Mouse (Mus musculus) heart, postnatal 10 days (tissue): ENCODE results near the gene Slc4a2. TPM values are rescaled to one million over a fixed set of nuclear protein-coding genes. Genes with fewer than 3 reads are reported as not detected.

Experiments used
- DNase-seq, 2 experiments: peaks; one replicate each; pipeline ENCODE4 v3.0.0; 2021
- intact Hi-C: fragments of 180-260 bp; cut with DNase I; formaldehyde crosslinking; loops from one replicate; pipeline ENCODE4 v1.15.1; 2025
- total RNA-seq, 2 experiments: library from RNA; stranded (reverse); gene quantifications; 2 replicates each; pipeline ENCODE4 v1.2.3; 2021

Slc4a2 gene
- total RNA-seq, 2 experiments from 2014 or later: 49.2 to 52.4 TPM

DNA sequence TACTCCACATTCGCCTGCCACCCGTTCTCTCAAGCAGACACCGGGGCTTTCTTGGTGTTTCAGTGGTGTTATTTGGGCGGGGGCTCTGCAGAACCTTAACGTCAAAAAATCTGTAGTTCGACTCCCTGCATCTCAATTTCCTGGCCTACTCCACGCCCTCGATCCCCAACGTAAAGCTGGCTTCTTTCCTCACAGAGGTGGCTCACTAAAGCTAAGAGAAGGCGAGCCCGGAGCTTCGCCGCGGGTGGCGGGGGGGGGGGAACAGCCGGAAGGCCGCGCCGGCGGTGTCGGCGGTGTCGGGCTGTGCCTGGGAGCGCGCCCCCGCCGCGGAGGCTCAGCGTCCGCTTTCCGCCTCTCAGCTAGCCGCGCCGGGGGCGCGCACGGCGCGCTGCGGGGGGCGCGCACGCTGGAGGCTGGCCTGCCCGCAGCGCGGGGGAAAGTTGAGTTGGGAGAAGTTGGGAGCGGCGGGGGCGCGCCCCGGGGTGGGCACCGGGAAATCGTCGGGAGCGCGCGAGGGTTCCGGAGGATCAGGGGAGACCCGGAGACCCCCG, 1.3 kb downstream of the Slc4a2 start:
- intact Hi-C loops: loop anchor here (2.0 kb wide), 1 partner anchor 28 kb away; the partner anchor contains the start of gene Agap3
- DNase-seq: peak; percentile 89 to 90

DNA sequence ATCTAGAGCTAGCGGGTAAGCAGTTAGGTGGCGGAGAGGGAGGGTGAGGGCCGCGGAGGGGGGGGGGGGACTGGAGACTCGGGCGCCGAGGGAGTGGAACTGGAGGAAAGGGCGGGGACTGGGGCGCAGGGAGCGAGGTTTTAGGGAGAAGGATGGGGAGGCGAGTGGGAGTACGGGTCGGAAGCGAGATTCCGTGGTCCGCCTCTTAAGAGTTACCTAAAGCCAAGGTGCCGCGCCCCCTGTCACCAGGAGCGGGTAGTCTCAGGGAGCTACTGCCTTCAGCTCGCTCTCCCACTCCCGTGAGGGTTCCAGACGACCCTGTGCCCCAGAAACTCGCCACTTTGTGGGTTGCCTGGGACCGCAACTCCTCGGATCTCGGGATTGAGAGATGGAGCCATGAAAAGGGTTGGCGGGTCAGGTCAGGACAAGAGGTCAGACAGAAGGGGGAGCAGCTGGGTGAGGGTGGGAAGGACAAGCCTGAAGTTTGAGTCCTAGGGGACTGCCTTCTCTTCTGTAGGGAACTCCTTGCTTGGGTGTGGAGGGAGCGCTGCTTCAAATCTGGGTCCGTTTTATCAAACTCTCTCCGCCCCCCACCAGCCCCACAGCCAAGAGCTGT, 1.9 kb downstream of the Slc4a2 start:
- intact Hi-C loops: loop anchor here (2.0 kb wide), 3 partner anchors 19 to 45 kb away; partner anchors contain the start of genes Agap3 and Fastk

DNA sequence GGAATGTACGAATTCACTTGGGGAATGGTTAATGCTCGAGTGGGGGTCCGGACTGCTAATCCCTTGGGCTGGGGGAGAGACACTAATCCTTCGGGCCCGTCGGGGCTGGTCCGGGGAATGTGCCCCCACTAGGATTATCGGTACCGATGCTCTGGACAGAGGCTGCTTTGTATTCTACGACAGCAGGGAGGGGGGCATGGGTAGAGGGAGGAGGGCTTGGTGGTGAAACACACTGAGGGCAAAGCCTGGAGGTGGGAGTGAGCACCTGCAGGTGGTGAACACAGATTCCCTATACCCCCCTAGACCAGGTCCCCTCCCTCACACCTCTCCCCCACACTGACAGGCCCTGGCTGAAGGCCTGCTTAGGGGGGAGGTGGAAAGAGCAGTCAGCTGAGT, 2.4 kb downstream of the Slc4a2 start:
- intact Hi-C loops: loop anchor here (2.0 kb wide), 2 partner anchors 19 to 45 kb away; partner anchors contain the start of gene Fastk
- DNase-seq: no peak

More for the DNA sequence above, 1.9 kb downstream of the Slc4a2 start:
- DNase-seq: no peak

DNA sequence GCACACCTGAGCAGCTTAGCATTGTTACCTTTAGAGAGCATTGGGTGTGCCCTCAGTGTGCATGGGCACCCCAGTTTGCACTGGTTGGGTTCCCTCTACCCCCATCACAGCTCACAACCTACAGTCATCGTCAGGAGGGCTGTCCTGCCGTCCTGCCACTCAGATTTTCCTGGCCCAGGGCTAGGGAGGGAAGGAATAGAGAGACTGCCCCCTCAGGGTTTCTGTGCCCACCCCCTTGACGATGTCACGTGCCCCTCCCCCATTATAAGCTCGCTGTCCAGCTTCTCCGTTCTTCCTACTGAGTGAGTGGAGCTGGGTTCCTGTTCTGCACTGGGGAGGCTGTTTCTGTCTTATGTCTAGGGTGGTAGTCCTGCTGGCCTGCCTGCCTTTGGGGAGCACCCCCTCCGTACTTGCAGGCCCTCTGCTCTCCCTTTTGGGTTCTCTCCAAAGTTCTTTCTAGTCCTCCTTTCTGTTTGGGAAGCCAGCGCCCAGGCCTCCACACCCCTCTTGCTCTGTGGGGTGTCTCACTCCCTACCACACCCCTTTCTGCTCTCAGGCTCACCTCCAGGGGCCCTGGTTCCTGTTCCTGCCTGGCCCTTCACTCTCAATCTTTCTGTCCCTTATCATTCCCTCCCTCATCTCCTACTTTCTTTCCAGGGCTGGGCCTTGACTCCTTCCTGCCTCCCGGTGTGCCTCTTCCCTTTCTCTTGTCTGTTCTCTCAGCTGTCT, 3.1 kb downstream of the Slc4a2 start:
- DNase-seq: no peak
- intact Hi-C loops: loop anchor here (2.0 kb wide), 2 partner anchors 18 to 44 kb away; partner anchors contain the start of gene Fastk

DNA sequence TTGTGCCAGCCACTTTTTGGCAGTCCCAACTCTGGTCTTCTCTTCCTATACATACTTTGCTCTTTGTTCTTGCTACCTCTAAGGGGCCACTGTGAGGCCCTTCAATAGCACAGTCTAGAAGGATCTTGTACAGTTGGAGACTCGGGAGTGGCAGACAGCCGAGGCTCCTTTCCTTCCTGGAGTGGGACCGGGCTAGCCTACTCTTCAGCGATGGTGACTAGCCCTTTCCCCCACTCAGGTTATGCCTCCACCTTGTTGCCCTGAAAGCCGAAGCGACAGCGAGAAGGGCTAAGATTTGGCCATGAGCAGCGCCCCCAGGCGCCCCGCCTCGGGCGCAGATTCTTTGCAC, 3.6 kb downstream of the Slc4a2 start:
- DNase-seq: no peak
- intact Hi-C loops: loop anchor here (2.0 kb wide), 2 partner anchors 18 to 44 kb away; partner anchors contain the start of gene Fastk

DNA sequence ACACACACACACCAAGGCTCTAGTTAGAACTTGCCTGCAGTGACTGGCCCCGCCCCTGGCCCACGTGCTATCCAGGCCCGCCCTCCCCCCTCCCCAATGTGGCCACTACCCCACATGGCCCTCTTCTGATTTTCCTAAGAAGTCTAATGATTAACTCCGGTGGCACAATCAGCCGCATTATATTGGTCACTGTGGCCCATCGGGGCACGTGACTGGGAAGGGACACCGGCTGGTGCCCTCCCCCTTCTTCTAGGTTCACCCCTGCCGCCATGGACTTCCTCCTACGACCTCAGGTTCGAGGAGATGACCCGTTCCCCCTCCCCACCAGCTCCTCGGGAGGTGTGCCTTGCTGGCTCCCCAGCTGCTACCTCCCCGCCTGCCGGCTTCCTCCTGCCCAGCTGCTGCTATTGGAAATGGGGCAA, 4.4 kb downstream of the Slc4a2 start:
- DNase-seq: no peak
- intact Hi-C loops: loop anchor here (2.0 kb wide), 2 partner anchors 17 to 43 kb away; partner anchors contain the start of gene Fastk

DNA sequence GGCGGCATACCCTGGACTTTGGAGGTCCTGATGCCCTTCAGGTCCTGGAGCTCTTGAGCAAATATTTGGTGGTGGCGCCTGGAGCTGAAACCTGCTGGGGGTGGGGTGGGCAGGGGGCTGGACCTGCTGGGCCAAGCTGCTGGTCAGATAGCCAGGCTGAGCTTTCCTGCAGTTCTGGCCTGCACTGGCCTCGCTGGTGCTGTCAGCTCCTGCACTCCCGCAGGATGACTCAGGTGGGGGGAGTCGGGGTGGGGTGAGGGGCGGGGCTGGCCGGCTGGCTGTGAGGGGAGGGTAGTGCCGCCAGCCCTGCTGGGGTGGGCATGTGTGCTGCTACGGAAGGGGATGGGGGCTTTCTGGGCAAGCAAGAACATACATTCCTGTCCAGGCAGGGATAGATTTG, 5.0 kb downstream of the Slc4a2 start:
- no peak for DNase-seq
- intact Hi-C loops: no loop called here

DNA sequence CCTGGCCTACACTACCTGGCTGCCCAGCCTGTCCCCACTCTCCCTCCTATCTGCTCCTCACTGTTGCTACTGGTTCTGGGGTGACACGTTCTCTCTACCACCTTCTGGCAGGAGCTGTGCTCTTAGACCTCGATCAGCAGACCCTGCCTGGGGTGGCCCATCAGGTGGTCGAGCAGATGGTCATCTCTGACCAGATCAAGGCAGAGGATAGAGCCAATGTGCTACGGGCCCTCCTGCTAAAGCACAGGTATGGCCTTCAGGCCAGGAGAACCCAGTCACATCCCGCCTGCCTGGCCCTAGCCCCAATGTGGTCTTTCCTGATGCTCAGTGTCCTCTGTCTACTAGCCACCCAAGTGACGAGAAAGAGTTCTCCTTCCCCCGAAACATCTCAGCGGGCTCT, 10.4 kb downstream of the Slc4a2 start:
- intact Hi-C loops: no loop called here
- DNase-seq: no peak

DNA sequence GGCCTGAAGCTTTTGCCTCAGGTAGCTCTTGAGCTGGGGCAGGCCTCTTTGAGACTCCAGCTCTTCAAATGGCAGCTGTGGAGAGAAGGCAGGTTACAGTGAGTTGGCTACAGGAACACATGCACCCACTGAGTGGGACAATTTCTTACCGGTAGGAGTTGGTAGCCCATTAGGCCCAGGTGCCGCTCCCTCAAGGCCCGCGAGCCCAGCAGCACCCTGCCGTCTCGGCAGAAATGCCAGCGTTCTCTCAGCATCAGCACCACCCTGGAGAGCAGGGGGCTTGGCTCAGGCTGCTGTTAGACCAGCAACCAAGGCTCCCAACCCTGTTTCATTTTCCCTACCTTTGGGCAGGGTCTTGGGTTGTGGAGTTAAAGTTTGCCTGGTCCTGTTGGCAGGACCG, 17.6 kb downstream of the Slc4a2 start:
- DNase-seq: no peak
- intact Hi-C loops: no loop called here

DNA sequence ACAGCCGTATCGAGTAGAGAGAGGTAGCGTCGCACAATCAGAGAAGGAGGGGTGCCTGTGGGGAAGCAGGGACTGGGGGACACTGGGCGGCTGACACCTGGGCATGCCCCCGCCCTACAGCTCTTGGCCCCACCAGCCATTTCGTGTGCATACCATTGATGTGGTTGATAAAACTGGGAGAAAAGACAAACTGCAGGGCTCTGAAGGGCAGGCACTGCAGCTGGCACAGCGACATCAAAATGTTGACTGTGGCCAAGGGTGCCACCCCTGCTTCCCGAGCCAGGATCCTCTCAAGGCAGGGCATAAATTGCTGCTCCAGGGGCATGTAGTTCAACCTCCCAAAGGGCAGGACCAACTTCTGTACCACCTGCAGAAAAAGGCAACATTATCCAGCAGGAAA, 18.4 kb downstream of the Slc4a2 start:
- intact Hi-C loops: no loop called here
- DNase-seq: no peak

DNA sequence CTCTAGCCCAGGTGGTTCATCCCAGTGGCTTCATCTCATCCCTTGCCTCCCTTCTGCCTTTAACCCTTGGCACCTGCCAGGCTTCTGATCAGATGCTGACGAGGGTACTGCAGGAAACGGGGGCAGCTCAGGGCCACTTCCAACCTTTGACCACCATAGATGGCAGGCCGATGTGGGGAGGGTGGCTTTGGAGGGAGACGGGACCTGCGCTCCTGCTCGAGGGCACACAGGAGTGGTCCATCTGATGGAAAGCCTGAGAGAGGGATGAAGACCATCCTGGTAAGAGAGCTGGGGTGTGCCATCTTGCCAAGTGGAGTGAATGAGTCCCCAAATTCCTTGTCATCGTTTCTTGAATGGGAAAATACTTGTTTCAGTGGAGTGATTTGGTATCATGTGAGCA, 19.6 kb downstream of the Slc4a2 start:
- intact Hi-C loops: no loop called here
- DNase-seq: no peak

DNA sequence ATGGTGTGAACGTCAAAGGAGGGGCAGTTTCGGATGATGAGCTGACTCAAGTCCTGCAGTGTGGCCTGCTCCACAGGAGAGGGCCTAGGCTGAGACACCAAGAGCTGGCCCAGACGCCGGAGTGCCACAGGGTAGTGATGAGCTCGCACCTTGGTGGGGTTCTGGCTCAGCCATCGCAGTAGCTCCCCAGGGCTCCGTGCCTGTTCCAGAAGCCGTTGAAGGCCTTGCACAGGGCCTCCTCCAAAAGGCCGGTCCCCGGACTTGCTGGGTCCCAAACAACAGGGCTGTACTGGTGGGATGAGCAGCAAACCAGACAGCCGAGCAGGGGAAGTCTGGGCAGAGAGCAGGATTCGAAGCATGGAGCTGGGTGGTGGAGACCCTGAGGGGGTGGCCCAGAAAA, 20.3 kb downstream of the Slc4a2 start:
- intact Hi-C loops: loop anchor here (2.0 kb wide), 1 partner anchor 17 kb away; no protein-coding TSS in a partner anchor

DNA sequence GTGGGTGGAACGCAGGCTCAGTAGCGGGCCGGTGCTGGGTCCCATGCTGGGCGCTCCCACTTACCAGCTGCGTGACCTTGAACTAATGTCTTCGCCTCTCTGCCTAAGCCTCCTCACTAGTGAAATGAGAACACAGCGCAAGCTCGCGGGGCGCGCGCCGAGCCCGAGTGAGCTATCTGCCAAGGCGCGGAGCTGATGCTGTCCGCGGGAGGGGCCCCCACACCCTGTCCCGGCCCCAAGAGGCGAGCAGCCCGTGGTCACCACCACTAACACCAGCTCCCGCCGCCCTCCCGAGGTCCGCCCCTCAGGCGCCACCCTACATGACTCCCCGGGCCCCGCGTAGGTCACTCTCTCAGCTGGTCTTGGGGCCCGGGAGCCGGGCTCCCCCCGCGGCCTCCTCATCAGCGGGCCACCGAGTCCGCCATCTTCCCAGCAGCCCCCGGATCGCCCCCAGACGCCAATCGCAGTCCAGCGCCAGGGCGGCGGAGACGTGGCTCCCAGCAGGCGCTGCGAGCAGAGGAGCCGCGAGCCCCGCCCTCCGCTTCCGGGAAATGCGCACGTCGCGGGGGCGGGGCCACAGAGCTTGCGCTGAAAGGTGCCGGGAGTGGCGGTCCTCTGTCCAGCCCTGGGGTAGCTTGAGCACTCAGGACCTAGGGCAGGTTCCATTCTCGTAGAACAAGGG, 21.2 kb downstream of the Slc4a2 start, which contains the start of gene Fastk:
Gene Fastk (minus strand): TSS at position 542 of the 682 bp plus-strand sequence.
- intact Hi-C loops: loop anchor here (2.0 kb wide), 1 partner anchor 18 kb away; no protein-coding TSS in a partner anchor
- peak; percentile 95 for DNase-seq

More for the DNA sequence above, 20.3 kb downstream of the Slc4a2 start:
- no peak for DNase-seq

DNA sequence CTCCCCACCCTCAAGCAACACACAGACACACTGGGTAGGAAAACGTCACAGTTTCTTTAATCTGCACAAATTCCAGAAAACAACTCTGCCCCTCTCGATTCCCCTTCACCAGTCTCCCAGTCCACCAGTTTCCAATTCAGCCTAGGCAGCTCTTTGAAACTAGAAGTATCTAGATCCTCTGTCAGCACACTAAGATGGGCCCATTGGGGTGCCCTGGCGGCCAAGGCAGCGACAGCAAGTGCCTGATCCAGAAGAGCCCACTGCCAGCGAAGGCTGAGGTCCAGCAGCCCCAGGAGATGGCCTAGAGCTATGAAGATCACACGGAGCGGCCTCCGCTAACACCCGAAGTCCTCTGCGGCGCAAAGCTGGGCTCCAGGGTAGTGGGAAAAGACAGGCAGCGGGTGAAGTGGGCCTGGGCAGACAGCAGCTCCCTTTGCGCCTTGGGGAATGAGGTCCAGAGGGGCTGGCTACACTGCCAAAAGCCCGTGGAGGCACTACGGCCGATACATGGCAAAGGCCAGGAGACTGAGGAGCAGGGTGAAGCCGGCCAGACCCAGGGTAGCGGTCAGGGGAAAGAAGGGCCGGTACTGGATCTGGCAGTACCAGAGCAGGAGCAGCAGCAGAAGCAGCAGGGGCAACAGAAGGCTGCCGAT, 21.9 kb downstream of the Slc4a2 start:
- DNase-seq: no peak
- intact Hi-C loops: loop anchor here (2.0 kb wide), 1 partner anchor 19 kb away; no protein-coding TSS in a partner anchor

DNA sequence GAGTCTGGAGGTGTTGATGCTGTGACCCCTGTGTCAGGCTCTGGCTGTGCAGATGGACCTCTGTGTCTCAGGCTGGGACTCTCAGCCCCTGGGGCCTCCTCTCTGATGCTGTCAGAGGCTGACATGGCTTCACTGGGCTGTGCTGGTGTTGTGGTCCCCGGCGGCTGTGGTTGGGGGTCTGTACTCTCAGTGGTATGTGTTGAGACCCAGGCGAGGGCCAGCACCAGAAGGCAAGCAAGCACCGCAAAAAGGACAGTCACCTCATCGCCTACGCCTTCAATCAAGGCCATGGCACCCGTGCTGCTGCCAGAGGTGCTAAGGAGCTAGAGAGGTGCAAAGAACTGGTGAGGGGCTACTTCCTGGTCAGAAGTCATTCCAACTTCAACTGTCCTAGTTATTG, 23.0 kb downstream of the Slc4a2 start:
- DNase-seq: no peak
- intact Hi-C loops: no loop called here

DNA sequence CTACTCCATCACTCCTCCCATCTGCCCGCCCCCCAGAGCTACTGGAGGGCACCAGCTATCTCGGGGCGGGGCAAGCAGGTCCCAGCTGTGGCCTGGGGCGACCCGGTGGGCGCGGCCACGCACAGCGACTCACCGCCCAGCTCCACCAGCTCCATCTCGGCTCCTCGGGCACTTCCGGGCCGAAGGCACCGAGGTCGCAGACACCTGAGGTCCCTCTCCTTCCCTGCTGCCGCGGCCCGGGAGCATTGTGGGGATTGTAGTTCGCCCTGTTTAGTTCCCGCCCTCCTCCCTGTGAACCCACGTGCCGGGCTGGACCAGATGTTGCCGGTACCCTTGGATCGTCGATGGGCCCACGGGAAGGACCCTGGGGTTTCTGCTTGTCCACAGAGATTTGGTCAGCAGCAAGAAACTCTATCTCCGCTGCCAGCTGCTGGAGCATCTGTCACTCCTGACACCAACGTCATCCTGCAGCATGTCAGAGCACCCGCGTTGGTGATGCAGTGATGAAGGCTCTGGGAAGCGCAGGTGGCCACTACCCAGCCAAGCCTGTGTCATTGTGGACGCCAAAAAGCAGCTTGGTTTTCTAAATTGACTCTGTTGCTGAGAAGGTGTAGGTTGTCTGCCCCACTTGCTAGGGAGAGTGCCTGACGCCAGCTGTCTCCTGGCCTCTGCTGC, 24.1 kb downstream of the Slc4a2 start, which contains the start of gene Tmub1:
Gene Tmub1 (minus strand): TSS at position 231 of the 675 bp plus-strand sequence.
- peak; percentile 85 to 86 for DNase-seq
- intact Hi-C loops: no loop called here

DNA sequence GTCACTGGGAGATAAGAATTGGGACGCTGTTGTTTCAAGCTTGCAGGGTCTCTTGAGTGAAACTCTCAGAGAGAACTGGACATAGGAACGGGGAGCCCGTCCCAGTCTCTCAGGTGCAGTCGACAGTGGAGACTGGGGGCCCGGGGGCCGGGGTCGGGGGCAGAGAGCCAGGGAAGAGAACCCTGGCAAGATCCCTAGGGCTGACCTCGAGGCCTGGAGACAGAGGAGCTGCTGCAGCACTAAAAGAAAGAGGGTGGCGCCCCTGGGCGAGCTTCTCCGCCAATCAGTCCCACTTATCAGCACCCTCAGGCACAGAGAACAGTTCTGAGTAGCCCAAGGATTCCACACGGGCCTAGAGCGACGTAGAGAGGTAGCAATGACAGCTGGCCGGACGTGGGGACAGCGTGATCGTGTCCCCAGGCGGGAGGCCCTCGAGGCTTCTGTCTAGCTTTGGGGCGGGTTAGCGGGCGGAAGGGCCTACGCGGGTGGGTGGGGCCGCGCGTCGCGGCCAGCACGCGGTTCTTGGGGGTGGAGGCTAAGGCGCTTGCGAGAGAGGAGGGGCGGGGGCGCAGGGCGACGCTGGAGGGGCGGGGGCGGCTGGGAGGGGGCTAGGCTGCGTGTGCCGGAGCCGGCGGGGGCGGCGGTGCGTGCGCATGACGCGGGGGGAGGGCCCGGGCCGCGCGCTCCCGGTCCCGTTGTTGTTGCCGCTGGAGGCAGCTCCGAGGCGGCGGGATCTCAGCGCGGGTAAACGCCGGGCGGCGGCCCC, 27.8 kb downstream of the Slc4a2 start:
- peak; percentile 85 to 91 for DNase-seq
- intact Hi-C loops: loop anchor here (2.0 kb wide), 2 partner anchors 19 to 27 kb away; no protein-coding TSS in a partner anchor

DNA sequence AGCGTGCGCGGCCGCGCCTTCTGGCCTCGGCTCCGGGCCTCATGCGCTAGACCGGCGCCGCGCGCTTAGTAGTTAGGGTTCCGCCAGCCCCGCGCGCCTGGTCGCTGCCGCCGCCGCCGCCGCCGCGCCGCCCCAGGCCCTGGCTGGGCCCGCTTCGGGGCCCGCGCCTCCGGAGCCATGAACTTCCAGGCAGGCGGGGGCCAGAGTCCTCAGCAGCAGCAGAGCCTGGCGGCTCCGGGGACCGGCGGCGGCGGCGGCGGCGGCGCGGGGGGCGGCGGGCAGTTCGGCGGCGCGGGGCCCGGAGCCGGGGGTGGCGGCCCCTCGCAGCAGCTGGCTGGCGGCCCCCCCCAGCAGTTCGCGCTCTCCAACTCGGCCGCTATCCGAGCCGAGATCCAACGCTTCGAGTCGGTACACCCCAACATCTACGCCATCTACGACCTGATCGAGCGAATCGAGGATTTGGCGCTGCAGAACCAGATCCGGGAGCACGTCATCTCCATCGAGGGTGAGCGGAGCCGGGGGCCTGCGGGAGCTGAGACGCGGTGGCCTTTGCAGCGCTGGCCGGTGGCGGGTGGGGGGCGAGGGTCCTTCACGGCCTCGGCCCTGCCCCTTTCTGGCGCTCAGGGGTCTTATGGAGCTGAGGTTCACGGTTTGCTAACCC, 28.5 kb downstream of the Slc4a2 start, which contains the start of gene Agap3:
Gene Agap3 (plus strand): TSS at position 148 of the 661 bp plus-strand sequence.
- peak in 1 of 2 experiments; percentile 52 for DNase-seq
- intact Hi-C loops: loop anchor here (2.0 kb wide), 2 partner anchors 19 to 27 kb away; no protein-coding TSS in a partner anchor
